Mouse (Mus musculus) hindlimb bud, embryonic 11.5 days (tissue): ENCODE data around the gene Cyb561a3.

Source experiments
- DNase-seq: peaks from one replicate; pipeline ENCODE4 v3.0.0-alpha.2; 2012; ENCODE audit warnings: low read depth, low spot score; ENCODE audit errors: extremely low spot score

Gene Cyb561a3

DNA sequence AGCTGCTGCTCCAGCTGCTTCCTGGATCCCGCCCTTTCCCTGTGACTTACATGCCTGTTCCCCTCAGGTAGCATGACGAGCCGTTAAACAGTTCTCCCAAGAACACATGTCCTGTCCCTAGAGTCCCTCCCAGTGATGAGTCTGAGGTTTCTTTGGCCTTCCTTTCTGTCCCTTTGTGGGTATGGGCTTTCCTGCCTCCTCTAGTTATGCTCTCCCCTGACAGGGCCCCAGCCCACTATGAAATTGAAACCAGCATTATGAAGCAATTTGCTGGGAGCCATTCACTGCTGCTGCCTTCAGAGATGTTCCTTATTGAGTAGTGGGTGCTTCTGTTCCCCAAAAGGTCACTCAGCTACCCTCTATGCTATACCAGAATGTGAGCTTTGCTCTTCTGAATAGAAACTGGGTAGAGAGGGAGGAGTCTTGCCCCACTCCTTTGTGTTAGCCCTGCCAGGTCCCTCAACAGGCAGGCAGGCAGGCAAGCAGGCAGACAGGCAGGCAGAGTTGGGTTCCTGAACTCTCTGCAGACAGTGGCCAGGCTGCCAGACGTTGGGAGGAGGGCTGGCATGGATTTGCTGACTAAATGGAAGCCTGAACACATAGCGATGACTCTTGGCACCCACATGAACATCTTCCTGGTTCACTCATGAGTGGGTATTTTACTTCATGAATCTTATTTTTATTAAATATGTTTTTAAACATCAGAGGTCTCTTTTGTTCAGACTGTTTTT, 12.3 kb downstream of the Cyb561a3 start:
- no peak for DNase-seq

- DNase-seq: no peak
Observed at GRCm38 (mm10) chr19:10590301-10590700, 13.3 kb downstream of the Cyb561a3 start.

- no peak for DNase-seq
Observed at GRCm38 (mm10) chr19:10591659-10592377, 14.8 kb downstream of the Cyb561a3 start.

- DNase-seq: no peak
Observed at GRCm38 (mm10) chr19:10598188-10598587, 21.2 kb downstream of the Cyb561a3 start.

GRCm38 (mm10) chr19:10599648-10600047, 22.7 kb downstream of the Cyb561a3 start:
- DNase-seq: no peak

- DNase-seq: no peak
Observed at GRCm38 (mm10) chr19:10602247-10602769, 25.3 kb downstream of the Cyb561a3 start.

DNA sequence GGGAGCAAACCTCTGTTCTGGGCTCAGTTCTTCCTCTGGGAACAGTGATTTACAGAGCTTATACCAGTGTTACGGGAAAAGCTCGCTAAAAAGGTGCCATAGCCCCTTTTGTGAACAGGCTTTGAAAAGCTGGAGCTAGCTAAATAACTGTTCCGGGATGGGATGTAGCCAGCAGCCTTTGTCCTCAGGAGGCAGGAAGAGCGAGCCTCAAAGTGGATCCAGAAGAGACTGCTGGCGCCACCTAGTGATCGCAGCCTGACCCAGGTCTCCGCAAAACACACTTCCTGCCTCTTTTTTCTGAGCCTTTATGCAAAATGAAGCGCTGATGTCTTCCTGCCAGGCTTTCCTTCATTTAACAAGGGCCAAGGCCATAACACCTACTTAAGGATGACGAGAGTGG, 25.8 kb downstream of the Cyb561a3 start:
- DNase-seq: peak; percentile 85

- no peak for DNase-seq
Observed at GRCm38 (mm10) chr19:10603660-10604523, 26.9 kb downstream of the Cyb561a3 start.

DNA sequence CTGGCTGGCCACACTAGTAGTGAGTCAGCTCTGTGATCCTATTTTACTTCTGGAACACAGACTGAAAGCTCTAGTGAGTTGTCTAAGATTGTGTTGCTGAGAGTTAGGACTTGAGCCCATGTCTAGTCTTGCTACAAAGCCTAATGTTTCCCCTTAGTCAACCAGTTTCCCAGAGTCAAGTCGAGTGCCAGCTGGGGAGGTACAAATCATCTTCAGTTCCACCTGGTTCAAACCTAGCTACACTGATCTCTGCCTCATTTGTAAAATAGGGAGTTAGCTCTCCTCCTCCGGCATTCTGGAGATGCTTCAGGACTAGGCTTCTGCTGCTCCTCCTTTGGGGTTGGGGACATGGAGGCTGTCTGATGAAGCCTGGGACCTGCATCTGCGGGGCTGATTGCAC, 27.6 kb downstream of the Cyb561a3 start:
- no peak for DNase-seq

DNA sequence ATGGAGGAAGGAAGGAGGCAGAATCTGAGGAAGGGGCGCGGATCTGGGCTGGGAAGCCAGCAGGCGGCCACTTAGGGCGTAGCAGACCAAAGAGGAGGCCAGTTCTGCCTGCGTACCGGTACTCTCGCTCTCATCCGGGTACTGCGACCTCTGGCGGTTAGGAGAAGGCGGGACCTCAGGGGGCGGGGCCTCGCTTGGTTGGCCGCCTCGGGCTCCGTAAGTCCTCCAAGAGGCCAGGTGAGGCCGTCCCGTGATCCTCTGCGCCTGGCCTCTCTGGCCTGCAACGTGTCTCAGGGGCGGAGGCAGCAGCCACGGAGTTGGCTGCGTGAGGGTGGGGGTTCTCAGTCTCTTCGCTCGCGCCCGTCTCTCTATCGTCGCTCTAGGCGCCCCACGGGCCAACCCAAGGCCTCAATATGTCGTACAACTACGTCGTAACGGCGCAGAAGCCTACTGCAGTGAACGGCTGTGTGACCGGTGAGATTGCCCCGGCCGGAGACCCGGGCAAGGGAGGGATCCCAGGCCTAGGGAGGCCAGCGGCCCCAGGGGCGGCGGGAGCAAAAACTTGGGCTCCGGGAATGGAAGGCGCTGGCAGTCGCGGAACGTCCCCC, 28.4 kb downstream of the Cyb561a3 start, which contains the start of the genes Ddb1 and Tkfc:
Ddb1 (plus strand) TSS at position 35 of the 608 bp plus-strand sequence.
Tkfc (minus strand) TSS at position 362 of the 608 bp plus-strand sequence.
- peak; percentile 93 for DNase-seq

GRCm38 (mm10) chr19:10605901-10606622, 29.1 kb downstream of the Cyb561a3 start:
- no peak for DNase-seq

- DNase-seq: no peak
Observed at GRCm38 (mm10) chr19:10608573-10609240, 31.7 kb downstream of the Cyb561a3 start.

DNA sequence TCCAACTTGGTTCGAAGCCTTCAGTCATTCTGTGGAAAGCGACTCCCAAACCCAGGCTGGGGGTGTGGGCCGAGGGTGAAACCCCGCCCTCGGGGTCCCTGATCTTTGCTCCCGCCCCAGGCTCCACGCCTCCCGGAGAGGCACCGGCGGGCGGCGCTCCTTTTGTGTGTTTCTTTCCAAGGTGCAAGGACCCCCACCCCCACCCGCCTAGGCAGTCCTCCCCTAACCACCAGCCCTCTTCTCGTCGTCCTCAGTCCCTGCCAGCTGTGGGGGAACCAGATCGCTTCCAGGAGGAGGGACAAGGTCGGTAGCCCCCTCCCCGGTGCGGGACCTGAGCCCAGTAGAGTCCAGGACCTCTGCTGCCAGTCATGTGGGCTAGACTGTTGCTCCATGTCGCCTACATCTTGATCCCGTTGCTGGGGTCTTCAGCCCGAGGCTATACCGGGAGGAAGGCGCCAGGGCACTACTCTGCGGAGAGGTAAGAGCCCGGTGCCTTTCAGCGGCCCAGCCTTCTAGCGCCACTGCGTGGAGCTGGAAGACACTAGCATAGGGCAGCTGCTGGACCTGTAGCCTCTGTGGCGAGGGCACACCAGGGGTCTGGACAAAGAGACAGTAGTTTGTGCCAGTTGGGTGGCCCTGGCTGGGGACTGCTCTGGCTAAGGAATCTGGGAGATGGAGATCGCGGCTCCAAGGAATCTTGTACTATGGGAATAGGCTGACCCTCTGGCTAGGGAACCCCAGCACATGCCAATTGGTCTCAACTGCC, 57.3 kb downstream of the Cyb561a3 start, which contains the start of gene Vwce:
Vwce (plus strand) TSS at position 108 of the 766 bp plus-strand sequence.
- peak; percentile 12 for DNase-seq

DNA sequence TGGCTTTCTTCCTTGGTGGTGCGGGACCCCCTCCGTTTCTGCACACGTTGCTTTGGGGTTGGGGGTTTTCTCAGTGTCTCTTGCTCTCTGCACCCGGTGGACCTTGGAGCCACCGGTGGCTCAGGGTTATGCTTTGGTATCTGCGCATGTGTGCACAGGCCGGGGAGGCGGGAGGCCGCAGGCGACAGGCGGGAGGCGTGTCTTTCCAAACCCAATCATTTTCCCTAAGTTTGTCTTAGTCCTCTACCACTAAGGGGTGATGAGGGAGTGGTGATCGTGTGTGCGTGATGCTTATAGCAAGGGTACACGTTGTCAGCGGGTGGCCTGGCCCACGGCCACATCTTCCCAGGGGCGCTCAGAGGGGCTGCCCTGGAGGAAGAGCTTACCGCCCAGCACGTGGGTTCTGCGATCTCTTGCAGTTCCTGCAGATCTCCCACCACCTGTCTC, 57.9 kb downstream of the Cyb561a3 start:
- DNase-seq: peak; percentile 3

DNA sequence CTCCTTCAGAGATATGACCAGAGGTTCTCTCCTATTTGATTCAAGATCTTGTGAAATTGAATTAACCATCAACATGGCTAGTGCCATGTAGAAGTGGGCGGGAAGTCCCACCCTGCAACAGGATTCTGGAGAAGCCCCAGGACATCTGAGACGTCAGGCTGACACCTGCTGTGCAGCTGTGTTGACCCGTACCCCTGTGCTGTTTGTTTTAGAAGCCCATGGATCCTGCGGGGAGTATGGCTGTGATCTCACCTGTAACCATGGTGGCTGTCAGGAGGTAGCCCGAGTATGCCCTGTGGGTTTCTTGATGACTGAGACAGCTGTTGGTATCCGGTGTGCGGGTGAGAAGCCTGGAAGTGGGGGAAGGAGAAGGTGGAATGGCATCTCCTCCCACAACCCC, 60.9 kb downstream of the Cyb561a3 start:
- DNase-seq: no peak

DNA sequence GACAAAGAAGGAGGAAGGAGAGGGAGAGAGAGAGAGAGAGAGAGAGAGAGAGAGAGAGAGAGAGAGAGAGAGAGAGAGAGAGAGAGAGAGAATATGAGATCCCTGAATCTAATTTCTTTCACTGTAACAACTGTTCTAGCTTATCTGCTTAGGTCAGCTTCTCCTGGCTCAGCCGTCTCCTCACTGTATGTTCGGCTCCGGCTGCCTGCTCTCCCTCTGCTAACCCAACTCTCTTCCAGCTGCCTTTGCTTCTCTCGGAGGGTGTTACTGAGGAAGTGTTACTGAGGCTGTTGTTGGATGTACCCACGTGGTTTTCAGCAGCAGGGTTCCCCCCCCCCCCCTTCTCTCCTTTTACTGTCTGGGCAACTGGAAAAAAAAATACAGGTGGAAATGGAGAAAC, 63.1 kb downstream of the Cyb561a3 start:
- no peak for DNase-seq

- no peak for DNase-seq
Observed at GRCm38 (mm10) chr19:10640589-10641378, 63.8 kb downstream of the Cyb561a3 start.
